Mouse (Mus musculus) retina, postnatal 1 day (tissue): ENCODE measurements around the gene Tmem164.

Experiments used
- DNase-seq: peaks from one replicate; pipeline ENCODE4 v3.0.0-alpha.2; 2012

Gene Tmem164

GRCm38 (mm10) chrX:142755542-142755941, 74.3 kb downstream of the Tmem164 start:
- DNase-seq, result peak; percentile 49

GRCm38 (mm10) chrX:142760415-142760814, 79.2 kb downstream of the Tmem164 start:
- no peak for DNase-seq

GRCm38 (mm10) chrX:142763337-142763736, 82.1 kb downstream of the Tmem164 start:
- DNase-seq, result no peak

GRCm38 (mm10) chrX:142769698-142770097, 88.5 kb downstream of the Tmem164 start:
- DNase-seq, result no peak

- DNase-seq, result no peak
Measured at GRCm38 (mm10) chrX:142773658-142774057, 92.5 kb downstream of the Tmem164 start.

GRCm38 (mm10) chrX:142776131-142776530, 94.9 kb downstream of the Tmem164 start:
- DNase-seq, result no peak

GRCm38 (mm10) chrX:142778638-142779037, 97.4 kb downstream of the Tmem164 start:
- no peak for DNase-seq

- no peak for DNase-seq
Measured at GRCm38 (mm10) chrX:142786160-142787052, 105.2 kb downstream of the Tmem164 start.

- no peak for DNase-seq
Measured at GRCm38 (mm10) chrX:142792185-142792584, 111.0 kb downstream of the Tmem164 start.

- DNase-seq, result no peak
Measured at GRCm38 (mm10) chrX:142794069-142794610, 112.9 kb downstream of the Tmem164 start.

GRCm38 (mm10) chrX:142804596-142804995, 123.4 kb downstream of the Tmem164 start:
- DNase-seq, result no peak

- DNase-seq, result no peak
Measured at GRCm38 (mm10) chrX:142806126-142806525, 124.9 kb downstream of the Tmem164 start.

- DNase-seq, result peak; percentile 27
Measured at GRCm38 (mm10) chrX:142806620-142807061, 125.4 kb downstream of the Tmem164 start.

- DNase-seq, result peak; percentile 75
Measured at GRCm38 (mm10) chrX:142808411-142808810, 127.2 kb downstream of the Tmem164 start.

- peak; percentile 72 for DNase-seq
Measured at GRCm38 (mm10) chrX:142813146-142813545, 131.9 kb downstream of the Tmem164 start.

- DNase-seq, result peak; percentile 38
Measured at GRCm38 (mm10) chrX:142818057-142818682, 137.0 kb downstream of the Tmem164 start.

GRCm38 (mm10) chrX:142821239-142821638, 140.0 kb downstream of the Tmem164 start:
- DNase-seq, result no peak

- peak; percentile 56 for DNase-seq
Measured at GRCm38 (mm10) chrX:142821846-142822245, 140.6 kb downstream of the Tmem164 start.

- no peak for DNase-seq
Measured at GRCm38 (mm10) chrX:142825309-142825708, 144.1 kb downstream of the Tmem164 start.

- DNase-seq, result no peak
Measured at GRCm38 (mm10) chrX:142827644-142828043, 146.4 kb downstream of the Tmem164 start.

GRCm38 (mm10) chrX:142828184-142828908, 147.1 kb downstream of the Tmem164 start:
- peak; percentile 40 for DNase-seq

- DNase-seq, result no peak
Measured at GRCm38 (mm10) chrX:142829267-142829666, 148.1 kb downstream of the Tmem164 start.

- DNase-seq, result no peak
Measured at GRCm38 (mm10) chrX:142829866-142830470, 148.8 kb downstream of the Tmem164 start.
